Comparison of ENCODE assay signal across 8 mouse cellular contexts in the genomic region with DNA sequence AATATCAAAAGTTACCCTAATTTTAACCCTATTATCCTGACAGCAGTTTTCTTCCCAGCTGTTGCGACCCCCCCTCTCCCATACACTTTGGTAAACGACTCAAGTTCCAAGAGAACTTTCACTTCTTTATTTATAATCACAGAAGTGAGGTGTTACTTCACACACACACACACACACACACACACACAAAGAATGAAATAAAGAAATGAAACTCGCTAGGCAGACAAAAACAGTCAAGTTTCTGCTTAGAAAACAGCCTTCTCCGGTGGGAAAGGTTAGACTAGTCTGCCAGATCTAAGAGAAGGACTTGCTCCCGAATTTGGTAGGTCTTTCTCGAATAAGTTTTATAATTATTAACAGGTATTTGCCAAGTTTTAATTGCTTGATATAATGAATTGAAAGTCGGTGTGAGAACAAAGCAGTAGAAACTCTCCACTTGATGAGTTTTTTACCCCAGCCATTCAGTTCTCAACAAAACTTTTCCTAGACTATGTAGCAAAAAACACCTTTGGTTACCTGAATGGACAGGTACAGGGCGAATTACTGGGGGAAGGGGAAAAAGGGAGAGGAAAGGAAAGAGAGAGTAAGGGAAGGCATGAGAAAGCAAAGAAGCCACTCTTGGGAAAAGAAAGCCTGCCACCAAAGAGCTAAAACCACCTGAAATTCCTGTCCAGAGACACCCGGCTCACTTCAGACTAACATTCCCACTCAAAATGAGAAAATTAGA. TPM values are rescaled to one million over a fixed set of nuclear protein-coding genes. Genes with fewer than 3 reads are reported as not detected.
A peak's percentile ranks its signal among the peaks of the same experiment; 100 is the strongest.
DNase-seq lines count a peak whose midpoint lies in the region; ATAC-seq and TF ChIP-seq lines count a peak whose summit lies in the region.

No protein-coding gene starts in this region.

- H3K27ac ChIP-seq in liver, adult 2 months (replicated peaks; ENCODE audit: insufficient read depth, low read depth, low read length): peak overlapping the region; percentile 73
- H3K27ac ChIP-seq in embryonic facial prominence, embryonic 12.5 days: peak overlapping the region; percentile 96
- peak overlapping the region; percentile 95 for H3K27ac ChIP-seq in intestine, embryonic 14.5 days (ENCODE audit: low read depth)
- peak overlapping the region; percentile 73 for H3K27ac ChIP-seq in midbrain, embryonic 14.5 days (replicated peaks; ENCODE audit: low read depth, low read length)

- H3K9ac ChIP-seq in liver, adult 2 months (ENCODE audit: low read depth, low read length): peak overlapping the region; percentile 42
- H3K9ac ChIP-seq in embryonic facial prominence, embryonic 12.5 days: peak overlapping the region; percentile 100
- H3K9ac ChIP-seq in intestine, embryonic 14.5 days (ENCODE audit: low read length): peak overlapping the region; percentile 97
- peak overlapping the region; percentile 93 for H3K9ac ChIP-seq in midbrain, embryonic 14.5 days (replicated peaks; ENCODE audit: low read length)

- H3K4me1 ChIP-seq in liver, adult 2 months (ENCODE audit: control insufficient read depth, insufficient read depth, low read length): no peaks in the 10 kb centered on the region; the same call in 1 of the 2 replicates
- peaks cover 15% of the 10 kb centered on the region for H3K4me1 ChIP-seq in embryonic facial prominence, embryonic 12.5 days
- 0 out of 2 replicates have a peak, but pooled peaks cover 14% of the 10 kb centered on the region for H3K4me1 ChIP-seq in intestine, embryonic 14.5 days (replicated peaks; ENCODE audit: control insufficient read depth, insufficient read depth, low read length)
- H3K4me1 ChIP-seq in midbrain, embryonic 14.5 days (ENCODE audit: control insufficient read depth, insufficient read depth, low read length): peaks cover 28% of the 10 kb centered on the region

- no peaks in the 10 kb centered on the region for H3K36me3 ChIP-seq in liver, adult 2 months (ENCODE audit: control insufficient read depth, insufficient read depth, low read length)
- H3K36me3 ChIP-seq in embryonic facial prominence, embryonic 12.5 days: no peaks in the 10 kb centered on the region
- no peaks in the 10 kb centered on the region for H3K36me3 ChIP-seq in intestine, embryonic 14.5 days (ENCODE audit: control insufficient read depth, insufficient read depth, low read length)
- no peaks in the 10 kb centered on the region for H3K36me3 ChIP-seq in midbrain, embryonic 14.5 days (ENCODE audit: control insufficient read depth, insufficient read depth, low read length)

- H3K4me3 ChIP-seq in liver, adult 2 months (ENCODE audit: insufficient read depth, low read depth, low read length): peak overlapping the region; percentile 45
- H3K4me3 ChIP-seq in embryonic facial prominence, embryonic 12.5 days: peak overlapping the region; percentile 86
- H3K4me3 ChIP-seq in intestine, embryonic 14.5 days (ENCODE audit: low read depth, low read length): peak overlapping the region; percentile 70
- H3K4me3 ChIP-seq in midbrain, embryonic 14.5 days (replicated peaks; ENCODE audit: low read depth, low read length): peak overlapping the region; percentile 80

- no peaks in the 10 kb centered on the region for H3K9me3 ChIP-seq in embryonic facial prominence, embryonic 12.5 days
- H3K9me3 ChIP-seq in intestine, embryonic 14.5 days (ENCODE audit: control insufficient read depth, low read length): no peaks in the 10 kb centered on the region
- H3K9me3 ChIP-seq in midbrain, embryonic 14.5 days (ENCODE audit: control insufficient read depth, low read length): no peaks in the 10 kb centered on the region

- DNase-seq in liver, adult 2 months (ENCODE audit: extremely low read depth, low read depth, low spot score): no peak
- no peak for DNase-seq in liver
- peak; percentile 50 for DNase-seq in intestine, embryonic 14.5 days (ENCODE audit: low spot score)
- DNase-seq in midbrain, embryonic 14.5 days: no peak
- DNase-seq in layer of hippocampus, postnatal 25 days (ENCODE audit: extremely low spot score in 1 of 2, low spot score in 1 of 2): no peak
- DNase-seq in adrenal gland, postnatal 14 days: no peak
- DNase-seq in left cerebral cortex, adult 8-10 months (ENCODE audit: low spot score in 2 of 2): no peak

- WGBS in liver, adult 2 months: 6% methylated on average over 9 of the region's 9 CpGs
- 4% methylated on average over 9 of the region's 9 CpGs for WGBS in embryonic facial prominence, embryonic 12.5 days
- WGBS in intestine, embryonic 14.5 days: 4% methylated on average over 9 of the region's 9 CpGs
- WGBS in midbrain, embryonic 14.5 days: under 1% methylated on average over 9 of the region's 9 CpGs

- no peak for TF ChIP-seq CTCF in liver, adult 2 months (IDR thresholded peaks at IDR 0.05; ENCODE audit: low read depth, low read length)

- H3K4me2 ChIP-seq in embryonic facial prominence, embryonic 12.5 days (replicated peaks): peak overlapping the region; percentile 80
- peak overlapping the region; percentile 75 for H3K4me2 ChIP-seq in intestine, embryonic 14.5 days (ENCODE audit: low read length)
- peak overlapping the region; percentile 80 for H3K4me2 ChIP-seq in midbrain, embryonic 14.5 days (ENCODE audit: low read length)

- no peak for ATAC-seq in embryonic facial prominence, embryonic 12.5 days (ENCODE audit: insufficient number of reproducible peaks, insufficient read depth, low FRiP score, low TSS enrichment)
- no peak for ATAC-seq in intestine, embryonic 14.5 days (replicated peaks; ENCODE audit: low FRiP score, low TSS enrichment, low read depth)
- ATAC-seq in midbrain, embryonic 14.5 days (ENCODE audit: low FRiP score, low TSS enrichment): no peak

- H3K79me2 ChIP-seq in liver, adult 2 months (ENCODE audit: control insufficient read depth, insufficient read depth, low read length): no peaks in the 10 kb centered on the region

- peaks cover 8% of the 10 kb centered on the region; the same call in 1 of the 2 replicates for H3K27me3 ChIP-seq in liver, adult 2 months (ENCODE audit: control insufficient read depth, insufficient read depth, low read length)
- H3K27me3 ChIP-seq in embryonic facial prominence, embryonic 12.5 days: no peaks in the 10 kb centered on the region
- H3K27me3 ChIP-seq in intestine, embryonic 14.5 days (replicated peaks; ENCODE audit: control insufficient read depth, insufficient read depth, low read length): peaks cover 44% of the 10 kb centered on the region
- H3K27me3 ChIP-seq in midbrain, embryonic 14.5 days (ENCODE audit: control insufficient read depth, insufficient read depth, low read length): no peaks in the 10 kb centered on the region

- no peak for TF ChIP-seq POLR2A in liver, adult 2 months (IDR thresholded peaks at IDR 0.05; ENCODE audit: extremely low read depth, insufficient read depth, low read length)

RNA-seq across cellular contexts. Expression of a gene that starts 5.0 kb away (rescaled TPM):
- 15.5 and 16.8 TPM in 2 replicates for total RNA-seq in liver, adult 2 months (2014; rRNA removed)
- 1.7 and 4.9 TPM in 2 replicates for polyA plus RNA-seq in liver, adult 2 months (2012; rRNA removed)
- polyA plus RNA-seq in embryonic facial prominence, embryonic 12.5 days (2016; fragmentation: Nextera tagmentation; extraction: Ambion mirVana): 47.4 and 49.3 TPM in 2 replicates
- polyA plus RNA-seq in intestine, embryonic 14.5 days (2014; fragmentation: Nextera tagmentation; extraction: Ambion mirVana): 44.5 and 49.2 TPM in 2 replicates
- 25.5 and 32.3 TPM in 2 replicates for polyA plus RNA-seq in midbrain, embryonic 14.5 days (2014; fragmentation: Nextera tagmentation; extraction: Ambion mirVana)
- total RNA-seq in layer of hippocampus, postnatal 25 days (2021): 100 to 1,000 TPM; 365 to 458 TPM
- 153 and 158 TPM in 2 replicates for total RNA-seq in adrenal gland, postnatal 14 days (2021)
- total RNA-seq in left cerebral cortex, adult 8-10 months (2022): 100 to 1,000 TPM; 162 to 184 (median 166) TPM

Comparison
In these comparisons a context has a peak if more than half of its experiments do, and no peak if none do; other contexts are left out.
1. H3K9ac ChIP-seq: peak in every context shown above with its lines; median percentile 100 in embryonic facial prominence, embryonic 12.5 days; 97 in intestine, embryonic 14.5 days; 93 in midbrain, embryonic 14.5 days; 42 in liver, adult 2 months.